Mouse (Mus musculus) ES-CJ7 (cell line): ENCODE results near the gene Usp3.

Experiments used
- DNase-seq: peaks from one replicate; pipeline ENCODE4 v3.0.0; 2011; ENCODE audit warnings: low read depth, low spot score

Usp3 gene

DNA sequence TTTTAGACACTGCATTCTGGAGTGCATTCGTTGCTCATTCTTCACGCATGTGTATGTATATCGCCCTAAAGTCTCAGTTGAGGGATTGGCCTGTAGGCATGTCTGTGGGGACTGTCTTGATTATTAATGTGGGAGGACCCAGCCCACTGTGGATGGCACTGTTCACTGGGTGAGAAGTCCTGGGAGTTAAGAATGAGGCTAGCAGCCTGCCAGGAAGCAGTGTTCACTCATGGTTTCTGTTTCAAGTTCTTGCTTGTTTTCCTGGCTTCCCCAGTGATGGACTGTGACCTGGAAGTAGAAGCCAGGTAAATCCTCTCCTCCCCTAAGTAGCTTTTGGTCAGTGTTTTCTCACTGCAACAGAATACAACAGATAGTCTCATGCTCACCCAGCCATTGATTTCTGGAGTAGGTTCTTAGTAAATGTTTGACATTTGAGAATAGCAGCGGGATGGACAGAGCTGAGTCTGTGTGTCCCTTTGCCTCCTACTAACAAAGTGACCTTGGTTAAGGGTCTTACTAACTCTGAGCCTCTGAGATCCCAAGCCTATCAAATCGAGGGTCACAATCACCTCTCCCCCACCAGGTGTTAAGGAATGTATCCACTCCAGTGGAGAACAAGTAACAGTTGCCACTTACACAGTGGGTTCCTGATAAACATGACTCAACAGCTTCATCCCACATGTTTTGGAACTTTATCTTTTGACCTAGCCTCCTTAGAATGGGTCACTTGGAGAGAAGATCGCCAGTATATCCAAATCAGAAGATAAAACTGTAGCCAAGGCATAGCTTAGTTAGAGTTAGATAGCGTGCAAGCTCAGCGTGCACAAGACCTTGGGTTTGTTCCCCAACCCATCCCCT is 11.6 kb upstream of the Usp3 start:
- DNase-seq: no peak

DNA sequence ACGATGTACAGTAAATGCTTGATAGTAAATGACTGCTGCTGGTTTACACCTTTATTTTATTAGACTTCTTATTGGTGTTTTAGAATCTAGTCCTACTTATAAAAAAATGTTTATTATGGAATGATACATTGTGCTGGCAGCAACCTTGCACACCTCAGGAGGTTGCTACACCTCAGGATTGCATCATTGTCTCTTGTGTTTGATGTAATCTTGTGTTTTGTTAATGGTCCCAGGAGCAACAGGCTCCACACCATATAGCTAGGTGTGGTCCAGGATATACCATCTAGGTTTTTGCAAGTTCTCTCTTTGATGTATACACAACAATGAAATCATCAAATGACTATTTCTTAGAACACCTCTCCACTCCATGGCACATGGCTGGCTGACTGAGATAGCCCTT is 11.0 kb upstream of the Usp3 start:
- DNase-seq: no peak

DNA sequence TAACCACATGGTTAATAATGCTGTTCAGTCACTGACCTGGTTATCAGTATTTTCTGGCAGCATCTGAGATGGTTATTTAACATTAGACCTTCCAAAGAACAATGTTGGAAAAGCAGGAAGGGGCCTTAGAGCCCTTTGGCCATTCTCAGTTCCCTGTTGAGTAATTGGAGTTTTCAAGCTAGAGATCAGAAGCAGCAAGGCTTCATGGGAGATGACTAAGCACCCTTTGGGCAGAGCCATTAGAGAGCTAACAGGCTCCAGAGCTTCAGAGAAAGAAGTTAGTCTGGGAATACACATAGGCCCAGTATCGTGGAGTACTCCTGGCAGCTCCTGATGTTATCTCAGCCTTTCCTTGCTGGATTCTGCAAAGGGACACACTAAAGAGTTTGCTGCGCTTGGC is 8.1 kb upstream of the Usp3 start:
- no peak for DNase-seq

DNA sequence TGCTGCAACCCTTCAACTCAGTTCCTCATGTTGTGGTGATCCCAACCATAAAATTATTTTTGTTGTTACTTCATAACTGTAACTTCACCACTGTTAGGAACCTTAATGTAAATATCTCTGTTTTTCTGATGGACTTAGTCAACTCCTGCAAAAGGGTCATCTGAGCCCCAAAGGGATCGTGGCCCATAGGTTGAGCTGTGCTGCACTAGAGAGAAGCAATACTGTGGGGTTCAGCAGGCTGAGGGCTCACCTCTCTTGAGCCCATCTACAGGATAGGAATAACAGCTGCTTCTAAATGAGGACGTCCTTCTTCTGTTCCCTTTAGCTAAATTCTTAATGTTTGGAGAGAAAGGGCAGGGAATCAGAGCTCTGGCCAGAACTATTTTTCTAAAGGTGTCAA is 7.6 kb upstream of the Usp3 start:
- no peak for DNase-seq

DNA sequence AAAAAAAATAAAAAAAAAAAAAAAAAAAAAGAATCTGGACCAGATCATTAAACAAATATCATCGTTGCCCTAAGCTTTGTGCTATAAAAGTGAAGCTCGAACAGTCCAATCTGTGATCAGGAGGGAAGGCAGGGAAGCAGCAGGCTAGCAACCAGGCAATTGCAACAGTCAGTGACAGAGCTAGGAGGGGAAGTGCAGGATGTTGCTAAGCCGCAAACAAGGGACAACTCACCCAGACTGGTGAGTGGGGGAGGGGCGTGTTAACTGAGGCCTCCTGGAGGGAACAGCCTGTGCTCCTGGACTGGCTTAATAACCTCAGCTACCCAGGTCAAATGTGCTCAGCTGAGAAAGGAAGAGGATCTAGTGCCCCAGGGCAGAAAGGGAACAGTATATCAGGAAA is 6.6 kb upstream of the Usp3 start:
- DNase-seq: peak; percentile 84

DNA sequence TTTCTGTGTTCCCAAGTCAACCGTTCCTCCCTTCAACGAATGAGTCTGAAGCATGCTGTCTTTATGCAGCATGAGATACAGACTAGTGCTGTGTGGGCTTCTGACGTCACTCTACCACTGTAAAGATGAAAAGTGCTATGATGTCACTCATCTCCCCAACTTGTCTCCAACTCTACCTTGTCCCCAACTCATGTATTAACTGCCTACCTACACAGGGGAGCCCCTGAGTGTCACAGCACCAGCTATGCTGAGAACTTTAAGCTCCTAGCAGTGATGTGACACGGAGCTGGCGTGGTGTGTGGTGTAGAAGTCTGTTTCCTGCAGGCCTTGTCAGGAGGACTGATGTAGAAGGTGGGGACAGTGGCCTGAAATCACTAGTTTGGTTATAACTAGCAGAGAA is 5.7 kb upstream of the Usp3 start:
- DNase-seq: no peak

DNA sequence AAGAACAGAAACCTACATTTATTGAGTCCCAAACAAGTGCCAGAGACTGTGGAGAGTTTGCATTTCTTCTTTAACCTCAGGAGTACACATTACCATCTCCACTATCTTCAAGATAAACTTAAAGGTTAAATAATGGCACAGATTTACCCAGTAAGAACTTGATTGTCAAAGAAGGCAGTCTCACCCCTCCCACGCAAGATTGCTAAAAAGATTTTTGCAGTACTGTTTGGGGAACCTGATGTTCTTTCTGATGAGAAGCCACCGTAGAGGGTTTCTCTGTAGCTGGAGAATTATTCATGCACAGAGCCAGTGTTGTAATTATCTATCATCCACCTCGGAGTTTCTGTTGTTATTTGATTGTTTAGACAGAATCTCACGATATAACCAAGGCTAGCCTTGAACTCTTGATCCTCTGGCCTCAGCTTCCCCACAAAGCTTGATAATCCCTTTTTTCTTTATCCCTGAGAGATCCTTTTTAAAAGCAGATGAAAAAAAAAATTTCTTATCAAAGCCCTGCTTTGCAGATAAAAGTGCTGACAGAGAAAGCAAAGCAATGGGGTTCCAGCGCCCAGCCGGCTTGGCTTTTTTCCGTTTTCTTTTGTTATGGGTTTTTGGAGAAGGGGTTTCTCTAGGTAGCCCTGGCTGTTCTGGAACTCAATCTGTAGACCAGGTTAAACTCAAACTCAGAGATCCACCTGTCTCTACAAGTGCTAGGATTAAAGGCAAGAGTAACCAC is 4.7 kb upstream of the Usp3 start:
- DNase-seq: no peak

DNA sequence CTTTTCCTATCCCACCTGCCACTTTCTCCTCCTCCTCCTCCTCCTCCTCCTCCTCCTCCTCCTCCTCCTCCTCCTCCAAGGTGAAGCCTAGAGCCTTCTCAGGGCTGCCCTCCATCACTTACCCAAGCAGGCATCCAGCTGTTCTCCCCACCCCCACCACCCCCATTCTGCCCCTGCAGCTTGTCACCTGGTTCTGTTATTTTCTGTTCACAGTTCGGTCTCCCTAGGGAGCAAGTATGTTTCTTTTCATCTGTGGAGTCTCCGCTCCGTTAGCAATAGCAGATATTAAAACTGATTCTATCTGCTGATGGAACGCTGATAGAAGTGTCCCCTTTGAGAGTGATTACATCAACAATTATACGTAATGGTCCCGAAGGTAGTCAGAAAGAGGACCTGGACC is 4.1 kb upstream of the Usp3 start:
- DNase-seq: no peak

DNA sequence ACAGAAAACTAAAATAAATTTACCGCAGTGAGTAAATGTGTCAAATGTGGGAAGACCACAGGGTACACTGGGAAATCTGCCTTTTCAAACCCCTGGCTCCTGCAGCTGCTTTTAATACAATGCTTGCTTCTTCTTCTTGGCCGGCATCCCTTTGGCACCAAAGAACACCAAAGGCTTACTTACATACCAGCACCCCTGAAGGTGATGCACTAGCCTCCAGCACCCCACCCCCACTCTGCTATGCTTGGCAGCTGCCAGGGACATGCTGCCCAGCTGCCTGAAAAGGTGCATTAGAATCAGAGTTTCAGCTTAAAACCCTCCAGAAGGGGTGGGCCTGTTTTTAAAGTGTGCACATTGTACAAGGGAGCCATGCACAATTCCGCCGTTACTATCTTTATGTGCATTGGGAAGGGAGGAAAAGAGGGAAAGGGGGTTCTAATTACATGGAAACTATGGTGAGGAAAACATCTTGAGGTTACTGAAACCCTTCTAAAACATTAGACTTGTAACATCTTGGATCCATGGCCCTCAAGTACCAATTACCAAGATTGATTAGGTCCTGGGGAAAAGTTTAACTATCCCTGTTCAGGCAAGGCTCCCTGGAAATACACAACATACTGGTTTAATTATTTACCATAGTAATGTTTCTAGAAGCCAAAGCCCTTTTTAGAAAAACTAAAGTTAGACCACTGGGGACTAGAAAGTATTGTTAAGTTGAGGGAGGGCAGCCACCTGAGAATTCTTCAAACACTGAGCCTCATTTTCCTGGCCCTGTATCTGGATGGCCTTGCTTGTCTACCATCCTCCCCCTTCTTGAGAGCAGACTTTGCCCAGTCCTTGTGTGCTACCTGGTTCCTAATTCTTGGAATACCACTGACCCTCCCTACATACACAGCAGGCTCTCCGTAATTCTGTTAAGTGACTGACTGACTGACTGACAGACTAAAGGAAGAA is 3.1 kb upstream of the Usp3 start:
- DNase-seq: no peak

DNA sequence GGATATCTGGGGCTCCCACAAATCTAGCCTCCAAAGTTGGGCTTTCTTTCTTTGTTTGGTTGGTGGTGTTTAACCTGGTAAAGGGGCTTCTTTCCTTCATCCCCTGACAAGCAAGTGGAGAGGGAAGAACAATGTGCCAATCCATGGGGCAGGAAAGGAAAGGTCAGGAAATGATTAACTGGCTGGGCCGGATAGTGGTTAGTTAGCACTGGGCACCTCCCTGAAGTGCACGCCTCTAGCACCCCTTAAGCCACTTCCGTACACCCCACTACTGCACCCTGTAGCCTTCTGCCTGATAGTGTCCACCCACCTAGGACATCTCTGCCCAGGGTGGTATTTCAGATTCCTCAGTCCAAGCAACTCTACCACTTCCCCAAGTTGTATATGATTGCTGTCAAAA is 1.1 kb upstream of the Usp3 start:
- DNase-seq: no peak

DNA sequence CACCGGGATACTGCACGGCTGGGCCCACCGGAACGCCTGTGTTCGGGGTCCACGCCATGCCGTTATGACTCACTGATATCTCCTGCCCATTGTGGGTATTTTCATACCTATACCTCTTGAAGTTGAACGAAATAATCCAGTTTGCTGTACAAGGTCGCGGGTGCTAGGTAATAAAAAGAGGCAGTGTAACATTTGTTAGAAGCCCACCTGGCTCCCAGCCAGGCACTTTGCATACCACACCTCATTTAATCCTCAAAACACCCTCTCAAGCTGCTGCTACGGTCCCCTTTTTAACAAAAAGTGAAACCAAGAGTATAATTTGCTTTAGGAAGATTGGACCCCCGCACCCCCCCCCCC is 649 bp upstream of the Usp3 start:
- DNase-seq: no peak

DNA sequence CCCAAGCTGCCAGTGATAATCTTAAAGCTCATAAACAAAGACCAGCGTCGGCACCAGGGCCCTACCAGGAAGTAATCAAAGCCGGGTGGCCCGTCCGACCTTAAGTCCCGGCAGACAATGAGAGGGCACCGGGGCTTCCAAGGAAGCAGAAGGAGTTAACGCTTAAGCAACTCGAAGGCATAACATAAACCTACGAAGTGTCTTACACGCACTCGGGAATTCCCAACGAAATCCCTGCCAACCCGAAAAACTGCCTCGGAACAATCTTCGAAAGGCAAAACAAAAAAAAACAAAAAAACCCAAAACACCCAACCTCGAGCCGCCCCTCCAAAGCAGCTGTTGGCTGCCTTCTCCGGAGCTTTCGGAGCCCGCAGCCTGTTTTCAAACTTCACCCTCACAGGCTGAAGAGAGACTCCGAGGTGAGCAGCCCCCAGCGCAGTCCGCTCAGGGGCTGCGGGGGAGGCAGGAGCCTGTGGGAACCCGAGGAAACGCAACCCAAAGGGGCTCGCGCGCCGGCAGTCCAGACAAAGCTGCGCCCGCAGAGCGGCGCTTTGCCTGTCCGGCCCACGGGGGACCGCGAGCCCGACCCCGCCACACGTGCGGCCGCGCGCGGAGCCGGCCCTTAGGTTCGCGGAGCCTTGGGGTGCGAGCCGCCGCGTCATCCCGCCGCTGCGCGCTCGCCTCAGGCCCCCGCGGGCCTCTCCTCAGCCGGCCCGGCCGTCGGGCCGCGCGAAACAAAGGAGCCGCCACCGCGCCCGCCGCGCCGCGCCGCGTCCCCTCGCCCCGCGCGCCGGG is 894 bp downstream of the Usp3 start:
- peak; percentile 14 for DNase-seq

DNA sequence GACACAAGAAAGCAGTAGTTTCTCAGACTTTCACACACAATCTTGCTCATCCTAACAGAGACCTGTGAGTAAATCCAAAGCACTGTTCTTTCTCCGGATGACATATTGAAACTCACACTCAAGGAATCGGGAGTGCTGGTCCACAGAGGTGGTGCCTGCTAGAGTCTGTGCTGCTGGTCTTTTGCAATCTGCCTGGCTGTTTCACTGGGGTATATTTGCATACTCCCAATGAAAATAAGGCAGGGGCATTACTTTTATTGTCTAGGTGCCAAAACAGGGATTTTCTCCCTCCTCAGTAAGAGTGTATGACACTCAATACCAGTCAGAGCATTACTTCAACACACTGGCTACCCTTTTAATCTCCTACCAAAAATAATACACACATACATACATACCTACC is 2.9 kb downstream of the Usp3 start:
- no peak for DNase-seq

DNA sequence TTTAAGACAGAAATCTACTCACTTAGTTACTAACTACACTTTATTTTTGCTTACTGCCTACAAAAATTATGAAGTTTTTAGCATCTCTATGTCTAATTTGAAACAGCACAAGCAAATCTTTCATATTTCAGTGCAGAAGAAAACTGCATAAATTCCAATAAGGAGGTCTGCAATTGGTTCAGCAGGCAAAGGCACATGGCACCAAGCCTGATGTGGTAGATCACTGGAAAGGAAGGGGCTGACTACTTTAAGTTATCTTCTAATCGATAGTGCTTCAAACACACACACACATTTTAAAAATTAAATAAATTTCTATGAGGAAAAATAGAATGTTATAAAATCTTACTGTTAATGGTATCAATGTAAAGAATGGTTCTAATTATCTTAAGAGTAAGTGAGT is 5.9 kb downstream of the Usp3 start:
- DNase-seq: no peak

DNA sequence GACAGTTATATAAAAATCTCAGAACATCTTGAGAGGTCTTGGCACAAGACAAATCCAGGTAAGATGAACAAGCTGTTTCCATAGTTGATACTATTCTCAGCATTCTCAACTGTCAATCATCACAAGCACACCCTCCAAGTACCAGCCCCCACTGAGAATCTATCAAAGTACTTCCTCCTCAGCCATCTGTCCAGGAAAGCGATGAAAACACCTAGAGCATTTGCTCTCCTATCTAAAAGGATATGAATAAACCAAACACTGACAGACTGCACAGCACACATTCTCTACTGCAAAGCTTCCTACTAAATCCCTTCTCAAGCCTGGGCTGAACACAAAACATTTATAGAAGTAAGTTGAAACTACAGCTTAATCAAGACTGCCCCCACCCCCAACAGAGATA is 6.4 kb downstream of the Usp3 start:
- DNase-seq: no peak

DNA sequence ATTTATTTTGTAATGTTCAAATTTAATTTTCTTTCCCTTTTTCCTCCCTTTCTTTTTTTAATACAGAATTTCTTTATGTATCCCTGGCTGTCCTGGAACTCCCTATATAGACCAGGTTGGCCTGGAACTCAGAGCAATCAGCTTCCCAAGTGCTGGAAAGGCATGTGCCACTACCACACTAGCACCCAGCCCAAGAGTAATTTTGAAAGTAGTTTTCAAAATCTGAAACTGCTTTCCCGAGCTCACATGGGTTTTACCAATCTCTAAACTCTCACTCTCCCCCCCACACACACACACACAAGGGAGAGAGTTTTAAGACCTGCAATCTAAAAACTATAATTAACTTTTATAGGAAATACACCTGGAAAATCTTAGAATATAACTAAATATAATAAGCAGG is 7.8 kb downstream of the Usp3 start:
- DNase-seq: no peak

DNA sequence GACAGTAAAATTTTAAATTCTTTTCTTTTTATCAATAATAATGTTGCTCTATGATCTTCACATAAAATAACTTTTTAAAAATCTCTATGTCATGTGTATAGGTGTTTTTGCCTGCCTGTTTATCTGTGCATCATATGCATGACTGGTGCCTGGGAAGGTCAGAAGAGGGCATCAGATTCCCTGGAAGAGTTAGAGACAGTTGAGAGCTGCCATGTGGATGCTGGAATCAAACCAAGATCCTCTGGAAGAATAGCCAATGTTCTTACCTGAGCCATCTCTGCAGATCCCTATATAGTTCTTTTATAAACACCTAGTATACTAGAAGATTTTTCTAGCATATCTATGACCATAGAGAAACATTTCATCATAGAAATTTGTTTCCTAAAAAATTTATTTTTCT is 8.8 kb downstream of the Usp3 start:
- DNase-seq: no peak

DNA sequence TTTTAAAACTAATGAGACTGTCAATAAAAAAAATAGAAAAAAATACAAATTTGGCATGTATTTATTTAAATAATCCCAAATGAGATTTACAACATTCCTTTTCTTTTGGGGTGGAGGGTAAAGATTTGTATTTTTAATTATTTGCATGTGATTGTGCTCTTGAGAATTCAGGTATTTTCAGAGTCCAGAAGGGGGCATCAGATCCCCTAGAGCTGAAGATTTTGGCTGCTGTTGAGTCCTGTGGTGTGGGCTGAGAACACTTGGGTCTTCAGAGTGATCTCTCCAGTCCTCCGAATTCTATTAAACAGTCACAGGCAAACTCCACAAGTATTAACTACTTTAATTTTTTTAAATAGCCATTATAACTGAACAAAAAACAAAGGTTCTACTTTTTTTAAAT is 9.7 kb downstream of the Usp3 start:
- DNase-seq: peak; percentile 32

DNA sequence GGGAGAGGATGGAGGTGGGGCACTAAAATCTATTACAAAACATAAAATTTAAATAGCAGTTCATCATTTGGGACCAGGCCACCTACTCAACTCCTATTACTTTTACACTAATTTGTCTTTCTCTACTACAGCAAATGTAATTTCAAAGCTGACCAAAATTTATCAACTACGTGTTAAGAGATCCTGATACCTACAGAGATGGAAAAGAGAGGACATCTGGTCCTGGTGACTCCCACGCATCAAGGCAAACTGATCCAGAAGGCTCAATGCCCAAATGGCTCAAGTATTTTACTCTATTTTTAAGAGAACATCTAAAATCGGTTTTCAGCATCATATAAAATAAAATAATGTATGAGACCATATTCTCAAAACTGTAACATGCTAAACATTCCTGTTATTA is 11.2 kb downstream of the Usp3 start:
- no peak for DNase-seq

DNA sequence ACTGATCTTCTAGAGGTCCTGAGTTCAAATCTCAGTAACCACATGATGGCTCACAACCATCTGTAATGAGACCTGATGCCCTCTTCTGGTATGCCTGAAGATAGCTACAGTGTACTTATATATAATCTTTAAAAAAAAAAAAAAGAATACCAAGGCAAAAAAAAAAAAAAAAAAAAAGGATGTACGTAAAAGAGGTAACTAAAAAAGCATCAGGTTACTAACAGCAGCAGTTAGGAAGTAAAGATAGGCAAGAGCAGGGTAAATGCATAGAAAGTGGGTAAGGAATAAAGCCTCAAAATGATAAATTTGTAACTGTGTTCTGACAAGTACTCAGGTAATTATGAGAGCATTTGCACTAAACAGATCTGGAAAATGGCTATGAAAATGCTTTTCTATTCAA is 12.2 kb downstream of the Usp3 start:
- no peak for DNase-seq

DNA sequence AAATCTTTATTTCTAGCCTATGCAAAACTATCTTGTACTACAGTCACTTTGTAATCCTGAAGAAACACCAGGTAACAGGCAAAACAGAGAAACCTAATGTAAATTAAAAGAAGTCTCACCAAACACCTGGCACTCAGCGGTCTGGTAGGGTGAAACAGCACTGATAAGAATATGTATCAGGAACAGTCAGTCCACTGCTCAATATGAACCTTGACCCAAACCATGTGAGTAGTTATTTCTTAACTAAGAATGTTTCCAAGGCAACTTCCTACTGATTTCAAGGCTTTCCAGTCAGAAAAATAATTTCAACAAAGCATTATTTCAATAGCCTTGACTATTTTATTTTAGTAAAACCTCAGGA is 17.1 kb downstream of the Usp3 start:
- DNase-seq: no peak
